Mouse (Mus musculus): ENCODE results near the gene Ankzf1. TPM values are rescaled to one million over a fixed set of nuclear protein-coding genes. Genes with fewer than 3 reads are reported as not detected.

The Ankzf1 gene
- 12.1 and 13.1 TPM in 2 replicates for polyA plus RNA-seq (2021; fragmentation: Nextera tagmentation)
- long read RNA-seq, experiment 1, transcript Ankzf1-208 (13 exons, 2,739 nt) = major isoform, 12 of 136 reads
- long read RNA-seq, experiment 1, partial matches to known transcripts = 18 of 136 reads
- long read RNA-seq, experiment 1, other reads (novel, unspliced or antisense) = 102 of 136 reads
- long read RNA-seq, experiment 2, partial matches to known transcripts = 6 of 11 reads
- long read RNA-seq, experiment 2, other reads (novel, unspliced or antisense) = 3 of 11 reads

GRCm38 (mm10) chr1:75191622-75192402, at the start of gene Ankzf1, which contains the start of gene Atg9a:
Gene Ankzf1, plus strand, starts transcription at chr1:75192151.
Gene Atg9a, minus strand, starts transcription at chr1:75192196.

GRCm38 (mm10) chr1:75142301-75143261, 49.4 kb upstream of the Ankzf1 start, which contains the start of the genes Cnppd1 and Retreg2:
Gene Cnppd1, minus strand, starts transcription at chr1:75142711.
Gene Retreg2, plus strand, starts transcription at chr1:75142778.

GRCm38 (mm10) chr1:75168472-75169464, 23.2 kb upstream of the Ankzf1 start, which contains the start of gene Zfand2b:
Gene Zfand2b, plus strand, starts transcription at chr1:75168646.

GRCm38 (mm10) chr1:75180105-75180590, 11.8 kb upstream of the Ankzf1 start, which contains the start of gene Abcb6:
Gene Abcb6, minus strand, starts transcription at chr1:75180392.

GRCm38 (mm10) chr1:75210136-75211087, 18.5 kb downstream of the Ankzf1 start, which contains the start of the genes Glb1l and Stk16:
Gene Glb1l, minus strand, starts transcription at chr1:75210813.
Gene Stk16, plus strand, starts transcription at chr1:75210838.

GRCm38 (mm10) chr1:75219531-75219930, 27.6 kb downstream of the Ankzf1 start, which contains the start of gene Tuba4a:
Gene Tuba4a, minus strand, starts transcription at chr1:75219865.

GRCm38 (mm10) chr1:75231664-75232152, 39.8 kb downstream of the Ankzf1 start, which contains the start of gene A630095N17Rik:
Gene A630095N17Rik, minus strand, starts transcription at chr1:75232102.

GRCm38 (mm10) chr1:75236117-75237050, 44.4 kb downstream of the Ankzf1 start, which contains the start of gene Dnajb2:
Gene Dnajb2, plus strand, starts transcription at chr1:75236406.

Other genes with a start within 250 kb of the Ankzf1 start
- gene Ihh, start 240.5 kb upstream of the Ankzf1 start, polyA plus RNA-seq (2021; fragmentation: Nextera tagmentation) = 0.10 and 0.13 TPM in 2 replicates
- gene Nhej1, start 67.0 kb upstream of the Ankzf1 start, polyA plus RNA-seq (2021; fragmentation: Nextera tagmentation) = 4.1 and 5.2 TPM in 2 replicates
- gene Slc23a3, start 58.3 kb upstream of the Ankzf1 start, polyA plus RNA-seq (2021; fragmentation: Nextera tagmentation) = 2.5 and 3.6 TPM in 2 replicates
- gene Cnppd1, start 49.4 kb upstream of the Ankzf1 start, polyA plus RNA-seq (2021; fragmentation: Nextera tagmentation) = 8.7 and 17.8 TPM in 2 replicates
- gene Retreg2, start 49.4 kb upstream of the Ankzf1 start, polyA plus RNA-seq (2021; fragmentation: Nextera tagmentation) = 51.8 and 214 TPM in 2 replicates
- 36.1 and 43.8 TPM in 2 replicates for gene Zfand2b, start 23.5 kb upstream of the Ankzf1 start, polyA plus RNA-seq (2021; fragmentation: Nextera tagmentation)
- gene Abcb6, start 11.8 kb upstream of the Ankzf1 start, polyA plus RNA-seq (2021; fragmentation: Nextera tagmentation) = 10.6 and 12.0 TPM in 2 replicates
- 44.9 and 63.6 TPM in 2 replicates for gene Atg9a, start within 50 bp of the Ankzf1 start, polyA plus RNA-seq (2021; fragmentation: Nextera tagmentation)
- gene Glb1l, start 18.7 kb downstream of the Ankzf1 start, polyA plus RNA-seq (2021; fragmentation: Nextera tagmentation) = 1.8 and 2.2 TPM in 2 replicates
- 79.4 and 83.1 TPM in 2 replicates for gene Stk16, start 18.7 kb downstream of the Ankzf1 start, polyA plus RNA-seq (2021; fragmentation: Nextera tagmentation)
- 232 and 261 TPM in 2 replicates for gene Tuba4a, start 27.7 kb downstream of the Ankzf1 start, polyA plus RNA-seq (2021; fragmentation: Nextera tagmentation)
- not detected in 2 replicates for gene A630095N17Rik, start 40.0 kb downstream of the Ankzf1 start, polyA plus RNA-seq (2021; fragmentation: Nextera tagmentation)
- 57.8 and 73.1 TPM in 2 replicates for gene Dnajb2, start 44.3 kb downstream of the Ankzf1 start, polyA plus RNA-seq (2021; fragmentation: Nextera tagmentation)
- 113 and 159 TPM in 2 replicates for gene Ptprn, start 72.4 kb downstream of the Ankzf1 start, polyA plus RNA-seq (2021; fragmentation: Nextera tagmentation)
- 215 and 275 TPM in 2 replicates for gene Resp18, start 86.3 kb downstream of the Ankzf1 start, polyA plus RNA-seq (2021; fragmentation: Nextera tagmentation)
- gene Dnpep, start 125.8 kb downstream of the Ankzf1 start, polyA plus RNA-seq (2021; fragmentation: Nextera tagmentation) = 81.6 and 92.2 TPM in 2 replicates
- gene Des, start 168.2 kb downstream of the Ankzf1 start, polyA plus RNA-seq (2021; fragmentation: Nextera tagmentation) = 1.2 and 1.5 TPM in 2 replicates
- gene Speg, start 183.1 kb downstream of the Ankzf1 start, polyA plus RNA-seq (2021; fragmentation: Nextera tagmentation) = 46.1 and 63.7 TPM in 2 replicates
- 27.0 and 29.7 TPM in 2 replicates for gene Gmppa, start 243.8 kb downstream of the Ankzf1 start, polyA plus RNA-seq (2021; fragmentation: Nextera tagmentation)